Mouse (Mus musculus): ENCODE data around the gene Adam29.

Adam29 gene

DNA sequence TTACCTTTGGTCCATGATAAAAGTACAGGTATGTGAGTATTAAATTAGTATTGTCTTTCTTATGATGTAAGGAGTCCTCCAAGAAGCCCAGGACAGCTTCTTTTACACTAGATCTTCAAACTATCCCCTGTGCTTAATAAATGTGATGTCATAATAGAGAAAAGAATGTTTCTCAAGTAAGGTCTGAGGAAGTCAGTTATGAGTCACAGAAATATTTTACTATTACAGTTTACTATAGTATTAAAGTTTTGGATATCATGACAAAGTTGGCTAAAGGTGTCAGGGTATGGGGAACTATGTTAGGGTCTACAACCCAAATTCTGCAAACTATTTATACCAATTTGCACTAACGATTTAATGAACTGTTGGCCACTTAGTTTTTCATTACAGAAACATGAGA lies at the start of gene Adam29:
TSS of gene Adam29 (minus strand) at position 101 of the 400 bp plus-strand sequence.
- DNase-seq (ENCODE audit: low spot score), result no peak

DNA sequence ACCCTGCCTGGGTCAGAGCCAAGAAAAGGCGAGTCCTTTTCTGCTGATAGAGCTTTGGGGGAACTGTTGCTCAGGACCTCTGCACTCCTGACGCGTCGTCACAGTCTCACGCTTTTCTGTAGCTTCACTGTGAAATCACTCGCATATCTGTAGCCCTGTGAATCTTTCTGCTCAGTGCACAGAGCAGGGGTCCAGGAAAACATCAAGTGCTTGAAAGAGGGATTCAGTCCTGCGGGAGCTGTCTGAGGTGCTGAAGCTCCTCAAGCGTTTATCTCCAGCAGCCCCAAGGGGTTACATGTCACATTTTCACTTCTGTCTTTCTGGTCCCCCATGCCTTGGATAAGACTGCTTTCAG lies 33.8 kb upstream of the Adam29 start:
- no peak for DNase-seq (ENCODE audit: low spot score)

DNA sequence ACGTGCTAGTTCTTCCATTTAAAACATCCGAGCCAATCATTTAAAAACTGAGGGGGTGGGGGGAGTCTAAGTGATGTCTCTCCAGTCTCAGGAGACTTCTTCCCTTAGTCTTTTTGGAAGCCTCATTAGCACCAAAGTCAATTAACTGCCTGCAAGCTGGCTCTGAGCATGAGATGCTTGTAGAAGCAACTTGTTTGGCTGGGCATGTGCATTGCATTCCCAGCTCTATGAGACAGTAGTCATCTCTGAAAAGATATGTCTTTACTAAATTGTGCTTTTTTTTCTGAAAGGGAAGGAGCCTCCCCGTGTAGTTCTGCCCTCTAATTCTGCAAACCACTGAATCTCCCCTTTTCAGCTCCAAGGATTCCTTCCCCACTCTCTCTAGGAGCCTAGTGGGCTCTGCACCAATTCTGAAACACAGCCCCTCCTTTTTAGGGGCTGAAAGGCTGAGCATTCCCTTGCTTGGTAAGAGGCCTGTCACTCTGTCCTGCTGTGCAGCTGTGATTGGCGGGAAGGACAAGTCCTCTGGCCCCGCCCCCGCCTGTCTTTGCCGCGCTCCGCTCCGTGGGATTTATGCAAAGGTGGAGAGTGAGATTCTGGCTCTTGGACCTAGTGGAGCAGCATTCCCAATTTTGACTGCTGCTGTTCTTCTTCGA lies 33.2 kb upstream of the Adam29 start, which contains the start of gene Glra3:
TSS of gene Glra3 (plus strand) at position 591 of the 656 bp plus-strand sequence.
- DNase-seq (ENCODE audit: low spot score), result no peak
